Mouse (Mus musculus) MEL (cell line): ENCODE results near the gene Shc4. TPM values are rescaled to one million over a fixed set of nuclear protein-coding genes. Genes with fewer than 3 reads are reported as not detected.

Experiments
- DNase-seq: peaks from one replicate; pipeline ENCODE4 v3.0.0; 2011; ENCODE audit warnings: low read depth, low spot score
- H3K27ac ChIP-seq: 2 replicates; pipeline ENCODE4 v1.5.1; 2012; ENCODE audit warnings: low read depth, mild to moderate bottlenecking, control low read depth, low read length, moderate library complexity; ENCODE audit not compliant: control insufficient read depth
- H3K27me3 ChIP-seq, 2 experiments: fragments of 150-350 bp in 1 of 2; sonication (generic) in 1 of 2; 2 replicates each; pipeline ENCODE4 v1.6.1; 2012; ENCODE audit warnings: low read length in 2 of 2, mild to moderate bottlenecking in 2 of 2, improper control_type of control experiment in 1 of 2, moderate library complexity in 1 of 2; ENCODE audit not compliant: insufficient read depth in 2 of 2, control insufficient read depth in 1 of 2
- H3K36me3 ChIP-seq, 2 experiments: 2 replicates each; pipeline ENCODE4 v1.6.1; 2012 to 2014; ENCODE audit warnings: low read length in 2 of 2, improper control_type of control experiment in 1 of 2, inconsistent platforms in 1 of 2, mild to moderate bottlenecking in 1 of 2; ENCODE audit not compliant: insufficient read depth in 2 of 2, control insufficient read depth in 1 of 2
- H3K4me1 ChIP-seq, 2 experiments: fragments of 150-350 bp in 1 of 2; sonication (generic) in 1 of 2; 2 replicates each; pipeline ENCODE4 v1.6.1; 2012; ENCODE audit warnings: low read length in 2 of 2, improper control_type of control experiment in 1 of 2, mild to moderate bottlenecking in 1 of 2; ENCODE audit not compliant: insufficient read depth in 2 of 2, control insufficient read depth in 1 of 2
- H3K4me3 ChIP-seq, 2 experiments: fragments of 150-350 bp in 1 of 2; sonication (generic) in 1 of 2; 2 replicates each; pipeline ENCODE4 v1.5.1; 2012; ENCODE audit warnings: low read depth in 2 of 2, low read length in 2 of 2, mild to moderate bottlenecking in 2 of 2, moderate library complexity in 2 of 2, control low read depth in 1 of 2, improper control_type of control experiment in 1 of 2; ENCODE audit not compliant: control insufficient read depth in 1 of 2, insufficient read depth in 1 of 2
- H3K79me2 ChIP-seq: 2 replicates; pipeline ENCODE4 v1.6.1; 2012; ENCODE audit warnings: mild to moderate bottlenecking, low read length, moderate library complexity; ENCODE audit not compliant: control insufficient read depth, poor library complexity, insufficient read depth
- H3K9ac ChIP-seq: 2 replicates; pipeline ENCODE4 v1.6.1; 2012; ENCODE audit warnings: low read depth, mild to moderate bottlenecking, control low read depth, low read length, moderate library complexity; ENCODE audit not compliant: control insufficient read depth, poor library complexity, severe bottlenecking
- H3K9me3 ChIP-seq: fragments of 150-350 bp; sonication (generic); replicated peaks from 2 replicates; pipeline ENCODE4 v1.6.1; 2012; ENCODE audit warnings: mild to moderate bottlenecking, low read length, improper control_type of control experiment, moderate library complexity; ENCODE audit not compliant: insufficient read depth
- CHD2 ChIP-seq: IDR thresholded peaks from 2 replicates; pipeline ENCODE4 v1.6.1; 2011; ENCODE audit warnings: low read length, improper control_type of control experiment
- CTCF ChIP-seq, 3 experiments: IDR thresholded peaks in 2 of 3; conservative IDR thresholded peaks in 1 of 3; 2 replicates each; pipeline ENCODE4 v1.5.1; 2011 to 2012; ENCODE audit warnings: low read length in 3 of 3, low read depth in 2 of 3, mild to moderate bottlenecking in 2 of 3, improper control_type of control experiment in 1 of 3, inconsistent platforms in 1 of 3, mixed read lengths in 1 of 3, moderate library complexity in 1 of 3; ENCODE audit not compliant: control insufficient read depth in 1 of 3, insufficient read depth in 1 of 3, poor library complexity in 1 of 3, severe bottlenecking in 1 of 3
- ELF1 ChIP-seq: IDR thresholded peaks from 2 replicates; pipeline ENCODE4 v1.6.1; 2014; ENCODE audit warnings: low read depth, mild to moderate bottlenecking, inconsistent platforms, low read length, improper control_type of control experiment, moderate library complexity
- EP300 ChIP-seq, 2 experiments: IDR thresholded peaks; 2 replicates each; pipeline ENCODE4 v1.6.1; 2011; ENCODE audit warnings: improper control_type of control experiment in 2 of 2, low read length in 2 of 2, low read depth in 1 of 2, mild to moderate bottlenecking in 1 of 2
- ETS1 ChIP-seq: IDR thresholded peaks from 2 replicates; pipeline ENCODE4 v1.6.1; 2012; ENCODE audit warnings: low read depth, mild to moderate bottlenecking, inconsistent platforms, low read length, improper control_type of control experiment, moderate library complexity
- GABPA ChIP-seq: IDR thresholded peaks from 2 replicates; pipeline ENCODE4 v1.6.1; 2012; ENCODE audit warnings: low read depth, mild to moderate bottlenecking, inconsistent platforms, low read length, improper control_type of control experiment, moderate library complexity
- GATA1 ChIP-seq: IDR thresholded peaks from 2 replicates; pipeline ENCODE4 v1.6.1; 2011; ENCODE audit warnings: low read depth, low read length, improper control_type of control experiment
- HCFC1 ChIP-seq: IDR thresholded peaks from 2 replicates; pipeline ENCODE4 v1.6.1; 2012; ENCODE audit warnings: low read depth, mild to moderate bottlenecking, inconsistent platforms, low read length, improper control_type of control experiment, moderate library complexity
- MAFK ChIP-seq: IDR thresholded peaks from 2 replicates; pipeline ENCODE4 v1.6.1; 2011; ENCODE audit warnings: low read depth, mild to moderate bottlenecking, low read length, improper control_type of control experiment, borderline replicate concordance
- MEF2A ChIP-seq: IDR thresholded peaks from 2 replicates; pipeline ENCODE4 v1.6.1; 2014; ENCODE audit warnings: low read depth, mild to moderate bottlenecking, inconsistent platforms, low read length, improper control_type of control experiment; ENCODE audit not compliant: poor library complexity, insufficient replicate concordance, severe bottlenecking; ENCODE audit errors: extremely low read depth
- MYC ChIP-seq: IDR thresholded peaks from 2 replicates; pipeline ENCODE4 v1.6.1; 2011; ENCODE audit warnings: low read depth, mild to moderate bottlenecking, low read length, improper control_type of control experiment, moderate library complexity
- NRF1 ChIP-seq: IDR thresholded peaks from 2 replicates; pipeline ENCODE4 v1.6.1; 2014; ENCODE audit warnings: low read depth, mild to moderate bottlenecking, inconsistent platforms, low read length, improper control_type of control experiment, moderate library complexity; ENCODE audit not compliant: poor library complexity, insufficient read depth, severe bottlenecking
- POLR2A ChIP-seq, 2 experiments: IDR thresholded peaks; 2 replicates each; pipeline ENCODE4 v1.6.1; 2011 to 2012; ENCODE audit warnings: low read length in 2 of 2, mild to moderate bottlenecking in 2 of 2, control low read depth in 1 of 2, improper control_type of control experiment in 1 of 2, low read depth in 1 of 2, moderate library complexity in 1 of 2; ENCODE audit not compliant: control insufficient read depth in 1 of 2, insufficient read depth in 1 of 2, poor library complexity in 1 of 2
- POLR2AphosphoS2 ChIP-seq: IDR thresholded peaks from 2 replicates; pipeline ENCODE4 v1.6.1; 2011; ENCODE audit warnings: low read length, improper control_type of control experiment
- RAD21 ChIP-seq: IDR thresholded peaks from 2 replicates; pipeline ENCODE4 v1.6.1; 2011; ENCODE audit warnings: mild to moderate bottlenecking, low read depth, low read length, improper control_type of control experiment
- SMC3 ChIP-seq: IDR thresholded peaks from 2 replicates; pipeline ENCODE4 v1.6.1; 2011; ENCODE audit warnings: low read depth, low read length, improper control_type of control experiment
- TCF12 ChIP-seq: IDR thresholded peaks from 2 replicates; pipeline ENCODE4 v1.6.1; 2014; ENCODE audit warnings: low read depth, mild to moderate bottlenecking, inconsistent platforms, low read length, improper control_type of control experiment, moderate library complexity
- USF1 ChIP-seq: IDR thresholded peaks from 2 replicates; pipeline ENCODE4 v1.6.1; 2014; ENCODE audit warnings: low read depth, mild to moderate bottlenecking, inconsistent platforms, low read length, improper control_type of control experiment, moderate library complexity
- ZKSCAN1 ChIP-seq: IDR thresholded peaks from 2 replicates; pipeline ENCODE4 v1.6.1; 2012; ENCODE audit warnings: low read depth, mild to moderate bottlenecking, inconsistent platforms, low read length, improper control_type of control experiment, moderate library complexity
- polyA plus RNA-seq, 2 experiments: library from polyadenylated mRNA; stranded (reverse) in 1 of 2; unstranded in 1 of 2; fragments of >175 nt in 1 of 2; fragments of >200 nt in 1 of 2; gene quantifications; 2 replicates each; pipeline versions ENCODE4 v1.2.1 to v1.2.4; 2012; ENCODE audit warnings: low replicate concordance in 2 of 2, low read depth in 1 of 2; ENCODE audit not compliant: insufficient read length in 2 of 2, insufficient read depth in 1 of 2, missing spikeins in 1 of 2
- total RNA-seq: library from RNA; depleted of rRNA; stranded (reverse); fragments of 300-350 nt; gene quantifications from 2 replicates; pipeline ENCODE4 v1.2.3, GENCODE M21; 2012

Gene Shc4
- total and polyA plus RNA-seq, 3 experiments: 0.38 to 1.1 TPM; not detected in 1

DNA sequence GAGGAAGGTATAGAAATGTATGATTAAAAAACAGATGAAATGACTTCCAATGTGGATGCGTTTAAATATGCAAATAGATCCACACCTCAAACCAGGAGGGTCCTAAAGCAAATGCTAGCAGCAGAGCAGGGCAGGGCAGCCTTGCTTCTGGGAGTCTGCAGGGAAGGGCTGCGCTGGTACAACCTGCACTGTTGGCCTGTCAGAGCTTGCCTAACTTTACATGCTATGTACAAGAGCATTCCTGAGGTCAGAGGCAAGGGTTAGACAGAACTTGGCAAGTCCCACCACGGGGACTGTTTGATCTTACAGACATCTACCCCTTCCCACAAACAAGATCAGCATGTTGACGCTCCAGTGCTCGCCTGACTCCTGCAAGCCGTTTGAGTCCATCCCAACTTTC, 15.4 kb upstream of the Shc4 start:
- Histone ChIP-seq H3K27me3 (no peaks in the 10 kb centered on the region), H3K79me2 (no peaks in the 10 kb centered on the region), H3K9ac (no peak overlapping the region), H3K27ac (no peak overlapping the region), H3K4me1 (peaks cover 0 to 5% of the 10 kb centered on the region in 2 experiments; a peak in 1 of 4 replicates), H3K4me3 (no peak overlapping the region), H3K36me3 (no peaks in the 10 kb centered on the region; a peak in 2 of 4 replicates), H3K9me3 (no peaks in the 10 kb centered on the region)
- no peak for DNase-seq
- TF ChIP-seq ELF1 (no peak), POLR2AphosphoS2 (no peak)
- TF ChIP-seq, all 39 proteins: peak for 0

GRCm38 (mm10) chr2:125738718-125739117, 14.8 kb upstream of the Shc4 start:
- Histone ChIP-seq H3K9me3 (no peaks in the 10 kb centered on the region), H3K4me3 (no peak overlapping the region), H3K27ac (no peak overlapping the region), H3K79me2 (no peaks in the 10 kb centered on the region), H3K27me3 (no peaks in the 10 kb centered on the region), H3K4me1 (peaks cover 0 to 5% of the 10 kb centered on the region in 2 experiments; a peak in 1 of 4 replicates), H3K9ac (no peak overlapping the region), H3K36me3 (no peaks in the 10 kb centered on the region; a peak in 2 of 4 replicates)
- TF ChIP-seq SMC3 (peak; percentile 9; the same call in 1 of the 2 replicates), POLR2A (IDR thresholded peaks at IDR 0.05; ENCODE audit: control insufficient read depth in 1 of 2, insufficient read depth in 1 of 2, low read depth in 1 of 2, low read length in 2 of 2, poor library complexity in 1 of 2) (no peak), NRF1 (no peak), GATA1 (no peak), USF1 (no peak), ZKSCAN1 (no peak), MYC (no peak), RAD21 (no peak), HCFC1 (no peak), MAFK (no peak), CTCF (IDR thresholded peaks at IDR 0.05 in 2 of 3, conservative IDR thresholded peaks at IDR 0.05 in 1 of 3; ENCODE audit: control insufficient read depth in 1 of 3, insufficient read depth in 1 of 3, low read depth in 2 of 3, low read length in 3 of 3, poor library complexity in 1 of 3, severe bottlenecking in 1 of 3) (peak in 1 of 3 experiments; percentile 21; a peak in 1 of 6 replicates), GABPA (no peak)
- DNase-seq: no peak

DNA sequence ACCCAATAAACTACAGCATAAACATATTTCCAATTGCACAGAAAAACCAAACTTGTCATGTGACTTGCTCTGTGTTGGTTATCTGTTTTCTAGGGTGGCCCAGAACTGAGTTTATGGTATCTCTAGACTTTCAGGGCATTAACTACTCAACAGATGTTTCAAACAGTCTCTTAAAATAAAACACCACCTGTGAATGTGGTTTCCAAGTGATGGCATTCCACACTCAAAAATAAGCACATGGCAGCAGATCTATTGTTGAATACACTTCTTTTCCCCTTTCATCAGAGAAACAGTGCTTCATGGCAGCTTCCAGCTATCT, 12.0 kb upstream of the Shc4 start:
- TF ChIP-seq MEF2A (no peak), RAD21 (no peak), MAFK (no peak), USF1 (peak; percentile 67; the same call in 1 of the 2 replicates), TCF12 (peak; percentile 77), NRF1 (no peak), GATA1 (no peak; the same call in 1 of the 2 replicates), CHD2 (no peak), ETS1 (peak; percentile 68), EP300 (IDR thresholded peaks at IDR 0.05; ENCODE audit: low read depth in 1 of 2, low read length in 2 of 2) (peak in 1 of 2 experiments; percentile 63; a peak in 2 of 4 replicates)
- no peaks in the 10 kb centered on the region for H3K79me2 ChIP-seq
- H3K27me3 ChIP-seq: no peaks in the 10 kb centered on the region
- no peaks in the 10 kb centered on the region; a peak in 1 of 4 replicates for H3K36me3 ChIP-seq
- no peak overlapping the region for H3K4me3 ChIP-seq
- no peak overlapping the region for H3K27ac ChIP-seq
- H3K9ac ChIP-seq: no peak overlapping the region
- no peaks in the 10 kb centered on the region for H3K9me3 ChIP-seq
- DNase-seq: peak; percentile 14
- peaks cover 0 to 5% of the 10 kb centered on the region in 2 experiments; a peak in 1 of 4 replicates for H3K4me1 ChIP-seq
